Mouse (Mus musculus): ENCODE measurements around the gene Myl12a.

Gene Myl12a

DNA sequence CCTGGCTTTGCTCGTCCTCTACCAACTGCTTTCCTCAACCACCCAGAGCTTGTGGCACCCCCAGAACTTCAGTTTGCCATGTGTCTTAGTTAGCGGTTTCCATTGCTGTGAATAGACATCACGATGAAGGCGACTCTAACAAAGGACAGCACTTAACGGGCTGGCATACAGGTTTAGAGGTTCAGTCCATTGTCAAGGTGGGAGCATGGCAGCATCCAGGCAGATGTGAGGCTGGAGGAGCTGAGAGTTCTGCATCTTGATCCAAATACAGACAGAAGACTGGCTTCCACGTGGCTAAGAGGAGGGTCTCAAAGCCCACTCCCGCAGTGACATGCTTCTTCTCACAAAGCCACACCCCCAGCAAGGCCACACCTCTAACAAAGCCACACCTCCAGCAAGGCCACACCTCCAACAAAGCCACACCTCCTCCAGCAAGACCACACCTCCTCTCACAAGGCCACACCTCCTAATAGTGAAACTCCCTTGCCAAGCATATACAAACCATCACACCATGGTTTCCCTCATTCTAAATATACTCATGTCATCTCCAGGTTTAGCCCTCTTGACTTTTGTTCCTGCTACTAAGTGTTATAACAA lies 8.1 kb upstream of the Myl12a start:
- in situ Hi-C loops (cut with MseI, MboI) = no loop called here

DNA sequence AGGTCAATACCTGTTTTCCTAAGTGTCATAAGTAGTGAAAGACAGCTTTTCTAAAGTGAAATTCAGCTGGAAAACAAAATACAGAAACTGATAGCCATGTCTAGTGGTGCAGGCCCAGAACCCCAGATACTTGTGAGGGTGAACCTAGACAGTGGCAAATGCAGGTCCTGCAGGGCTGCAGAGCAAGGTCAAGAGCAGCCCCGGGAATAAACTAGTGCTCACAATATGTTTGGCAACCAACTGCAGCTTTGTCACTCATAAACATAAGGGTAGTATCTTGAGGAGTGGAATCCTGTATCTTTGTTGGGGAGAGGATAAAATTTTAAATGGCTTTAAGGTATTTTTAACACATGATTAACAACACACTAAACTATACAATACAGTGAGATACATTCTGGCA lies 7.1 kb upstream of the Myl12a start:
- in situ Hi-C loops (cut with MseI, MboI) = no loop called here

DNA sequence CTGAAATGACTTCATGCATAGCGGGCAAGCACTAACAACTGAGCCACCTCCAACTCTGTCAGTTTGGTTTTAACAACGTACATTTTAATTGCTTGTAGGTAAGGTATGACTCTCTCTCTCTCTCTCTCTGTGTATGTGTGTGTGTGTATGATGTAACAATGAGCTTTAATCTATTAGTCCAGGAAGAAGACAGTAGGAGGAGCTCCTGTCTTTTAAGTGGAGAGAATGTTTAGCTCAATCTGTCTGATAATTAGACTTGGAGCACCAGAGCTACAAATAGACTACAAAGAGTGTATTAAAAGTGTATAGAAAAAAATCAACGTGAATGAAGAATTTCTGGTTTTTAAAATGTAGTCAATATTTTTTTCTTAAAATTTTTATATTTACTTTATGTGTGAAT lies 6.0 kb upstream of the Myl12a start:
- in situ Hi-C loops (cut with MseI, MboI) = no loop called here

DNA sequence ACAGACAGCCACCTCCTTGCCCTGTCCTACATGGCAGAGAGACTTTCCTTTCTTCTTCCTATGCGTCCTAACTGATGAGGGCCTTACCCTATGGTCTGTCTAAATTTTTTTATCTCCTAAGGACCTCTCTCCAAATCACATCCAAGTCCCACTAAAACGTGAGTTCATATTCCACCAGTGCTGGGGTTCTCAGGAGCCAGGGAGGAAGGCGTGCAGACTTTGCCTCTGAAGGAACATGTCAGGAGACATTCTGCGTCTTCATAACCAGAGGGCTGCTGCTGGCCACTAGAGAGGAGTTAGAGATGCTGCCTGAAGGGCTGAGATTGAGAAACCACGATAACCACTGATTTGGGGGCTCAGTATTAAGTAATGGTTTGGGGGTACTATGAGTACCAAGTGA lies 4.3 kb upstream of the Myl12a start:
- in situ Hi-C loops (cut with MseI, MboI) = no loop called here

DNA sequence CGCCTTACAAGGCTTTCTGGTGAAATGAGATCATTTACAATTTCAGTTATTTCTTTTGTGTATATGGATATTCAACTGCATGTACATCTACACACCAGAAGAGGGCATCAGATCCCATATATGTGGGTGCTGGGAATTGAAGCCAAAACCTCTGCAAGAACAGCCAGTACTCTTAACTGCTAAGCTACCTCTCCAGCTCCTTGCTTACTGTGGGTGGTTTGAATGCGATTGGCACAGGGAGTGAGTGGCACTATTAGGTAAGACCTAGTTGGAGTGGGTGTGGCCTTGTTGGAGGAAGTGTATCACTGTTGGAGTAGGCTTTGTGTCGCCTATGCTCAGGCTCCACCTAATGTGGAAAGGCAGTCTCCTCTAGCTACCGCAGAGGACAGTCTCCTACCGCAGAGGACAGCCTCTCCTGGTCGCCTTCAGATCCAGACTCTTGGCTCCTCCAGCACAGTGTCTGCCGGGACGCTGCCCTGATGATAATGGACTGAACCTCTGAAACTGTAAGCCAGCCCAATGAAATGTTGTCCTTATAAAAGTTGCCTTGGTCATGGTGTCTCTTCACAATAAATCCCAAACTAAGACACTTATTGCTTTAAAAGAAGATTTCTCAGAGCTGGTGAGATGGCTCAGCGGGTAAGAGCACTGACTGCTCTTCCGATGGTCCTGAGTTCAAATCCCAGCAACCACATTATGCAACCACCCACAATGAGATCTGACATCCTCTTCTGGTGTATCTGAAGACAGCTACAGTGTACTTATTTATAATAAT lies 1.7 kb upstream of the Myl12a start:
- in situ Hi-C loops (cut with MseI, MboI) = no loop called here

DNA sequence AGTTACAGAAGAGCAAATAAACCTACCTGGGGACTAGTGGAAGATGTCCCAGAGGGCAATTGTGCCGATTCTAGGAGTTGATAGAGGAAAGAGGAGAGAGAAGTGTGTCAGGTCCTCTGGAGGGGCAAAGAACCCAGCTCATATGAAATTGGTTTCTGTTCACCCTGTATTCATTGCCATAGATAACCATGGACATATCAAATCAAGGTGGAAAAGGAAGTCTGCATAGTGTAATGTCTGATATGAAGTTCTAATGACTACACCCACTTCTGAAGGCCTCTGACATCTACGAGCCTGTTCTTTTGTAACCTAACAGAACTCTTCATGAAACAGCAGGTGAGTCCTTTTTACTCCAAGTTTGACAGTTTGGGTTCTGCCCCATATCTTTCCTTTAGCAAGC lies 1.0 kb upstream of the Myl12a start:
- in situ Hi-C loops (cut with MseI, MboI) = no loop called here

DNA sequence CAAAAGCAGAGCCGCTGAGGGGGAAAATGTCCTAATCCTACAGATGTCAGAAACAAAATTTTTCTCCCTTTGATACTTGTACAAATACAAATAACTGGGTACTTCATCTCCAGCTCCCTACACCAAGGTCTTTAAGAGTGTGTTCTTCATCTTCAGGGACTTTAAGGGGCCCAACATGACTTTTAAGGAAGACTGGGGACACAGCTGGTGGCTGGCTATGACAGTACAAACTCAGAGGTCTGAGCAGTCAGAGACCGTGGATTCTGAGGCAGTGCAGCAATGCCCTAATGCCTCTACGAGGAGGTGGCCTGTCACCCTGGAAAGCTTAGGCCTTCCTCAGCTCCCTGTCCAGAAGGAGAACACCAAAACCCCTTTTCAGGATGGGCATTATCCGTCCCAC lies 434 bp upstream of the Myl12a start:
- in situ Hi-C loops (cut with MseI, MboI) = no loop called here

DNA sequence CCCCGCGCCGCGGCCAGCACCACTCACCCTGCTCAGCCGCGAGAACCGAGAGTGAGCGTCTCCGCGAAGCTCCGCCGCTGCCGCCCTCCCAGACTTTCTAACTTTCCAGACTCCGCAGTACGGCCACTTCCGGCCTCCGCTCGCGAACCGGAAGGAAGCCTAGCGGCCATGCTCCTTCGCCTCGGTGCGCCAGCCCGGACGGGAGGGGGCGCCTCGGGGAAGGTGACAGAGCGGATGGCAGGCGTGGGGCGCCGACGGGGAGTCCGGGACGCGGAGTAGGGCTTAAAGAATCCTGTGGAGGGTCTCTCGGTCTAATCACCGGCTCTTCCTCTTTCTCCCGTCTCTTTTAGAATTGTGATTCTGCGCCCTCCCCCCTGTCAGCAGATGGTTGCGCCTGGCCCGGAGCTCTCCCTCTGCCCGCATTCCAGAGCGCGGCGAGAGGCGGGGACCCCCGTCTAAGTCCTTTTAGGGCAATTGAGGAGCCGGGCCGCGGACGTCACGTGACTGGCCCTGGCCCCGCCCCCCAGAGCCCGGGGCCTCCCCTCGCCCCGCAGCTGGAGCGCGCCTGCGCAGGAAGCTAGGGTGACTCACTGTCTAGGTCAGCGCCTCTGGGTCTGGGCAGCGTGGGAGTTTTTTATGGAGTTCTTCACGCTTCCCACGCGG lies 466 bp downstream of the Myl12a start, which contains the start of gene Myom1:
Myom1 (plus strand) TSS at position 553 of the 663 bp plus-strand sequence.
- in situ Hi-C loops (cut with MseI, MboI) = no loop called here

DNA sequence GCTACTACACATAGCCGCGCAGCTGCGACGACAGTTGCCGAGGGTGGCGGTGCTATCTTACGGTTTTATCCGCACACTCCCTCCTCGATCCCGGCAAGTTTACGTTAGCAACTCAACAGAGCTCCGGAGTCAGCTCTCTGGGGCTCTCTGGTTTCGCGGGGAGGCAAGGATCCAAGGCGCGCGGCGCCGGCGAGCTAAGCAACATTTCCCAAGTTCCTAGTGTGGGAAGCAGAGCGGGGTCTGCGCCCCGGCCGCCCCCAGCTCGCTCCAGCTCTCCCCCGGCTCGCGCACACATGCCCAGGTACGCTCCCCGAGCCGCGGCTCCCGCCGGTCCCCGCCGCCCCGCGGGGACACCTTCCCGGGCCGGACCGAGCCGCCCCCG lies 988 bp downstream of the Myl12a start:
- in situ Hi-C loops (cut with MseI, MboI) = no loop called here

DNA sequence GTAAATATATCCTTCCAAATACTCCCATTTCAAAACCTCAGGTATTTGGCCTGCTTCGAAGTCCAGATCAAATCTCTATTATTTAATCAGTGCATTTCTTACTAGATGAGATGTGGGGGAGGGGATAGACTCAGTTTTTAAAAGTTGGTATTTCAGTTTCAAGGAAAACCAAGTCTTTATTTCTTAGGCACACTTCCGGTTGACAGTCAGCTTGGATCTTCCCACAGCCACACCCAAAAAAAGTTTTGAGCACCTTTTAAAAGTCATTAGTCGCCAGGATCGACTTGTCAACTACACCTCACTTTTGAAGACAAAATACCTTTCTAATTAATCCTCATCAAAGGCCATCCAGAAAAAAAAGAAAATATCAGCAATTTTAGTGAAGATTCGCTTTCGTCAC lies 1.6 kb downstream of the Myl12a start:
- in situ Hi-C loops (cut with MseI, MboI) = no loop called here

DNA sequence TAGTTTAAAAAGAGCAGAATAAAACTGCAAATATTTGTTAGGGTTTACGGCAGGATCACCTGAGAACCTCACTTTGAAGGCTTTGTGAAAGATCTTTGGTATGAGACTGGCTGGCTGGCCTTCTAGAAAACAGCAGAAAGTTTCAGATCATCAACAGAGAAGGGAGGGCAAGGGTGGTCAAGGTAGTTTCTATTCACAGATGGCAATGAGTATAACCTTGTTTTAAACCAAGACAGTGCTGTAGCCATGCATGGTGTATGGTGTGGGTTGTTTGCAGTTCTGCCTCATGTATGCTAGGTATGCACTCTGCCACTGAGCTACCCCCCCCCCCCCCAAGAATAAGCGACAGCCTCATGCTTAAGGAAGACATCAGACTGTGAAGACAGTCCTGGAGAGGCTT lies 2.4 kb downstream of the Myl12a start:
- in situ Hi-C loops (cut with MseI, MboI) = no loop called here

DNA sequence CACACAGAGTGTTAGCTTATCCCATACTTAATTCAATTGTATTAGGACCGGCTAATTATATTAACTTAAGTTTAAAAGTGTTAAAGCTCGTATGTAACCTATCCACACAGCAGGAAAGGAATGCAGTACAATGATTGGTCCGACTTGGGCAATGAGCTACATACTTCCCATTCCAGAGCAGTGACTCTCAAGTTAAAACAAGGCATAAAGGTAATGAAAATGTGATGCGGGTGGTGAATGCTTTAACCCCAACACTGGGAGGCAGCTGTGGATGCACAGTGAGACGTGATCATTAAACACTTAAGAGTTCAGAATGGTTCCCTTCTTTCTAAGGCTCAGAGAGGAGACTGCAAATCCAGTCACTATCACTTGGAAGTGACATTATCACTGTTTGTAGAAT lies 3.5 kb downstream of the Myl12a start:
- in situ Hi-C loops (cut with MseI, MboI) = no loop called here

DNA sequence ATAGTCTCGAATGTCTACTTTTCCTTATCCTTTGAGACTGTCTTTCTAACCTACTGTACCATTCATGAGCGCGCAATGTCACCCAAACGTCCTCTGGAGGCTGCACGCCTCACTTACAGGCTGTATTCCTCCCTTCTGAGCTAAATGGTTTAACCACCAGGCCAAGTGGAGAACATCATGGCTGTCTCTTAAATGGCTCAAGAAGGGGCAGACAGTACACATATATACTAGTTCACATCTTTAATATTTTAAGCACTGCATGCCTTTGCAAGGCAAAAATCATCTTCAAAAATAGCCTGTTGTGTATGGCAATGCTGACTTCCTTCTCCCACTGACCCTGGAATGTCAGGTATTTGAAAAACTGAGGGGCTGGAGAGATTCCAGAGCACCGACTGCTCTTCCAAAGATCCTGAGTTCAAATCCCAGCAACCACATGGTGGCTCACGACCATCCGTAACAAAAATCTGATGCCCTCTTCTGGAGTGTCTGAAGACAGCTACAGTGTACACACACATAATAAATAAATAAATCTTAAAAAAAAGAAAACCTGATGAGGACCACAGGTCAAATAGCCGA lies 4.2 kb downstream of the Myl12a start:
- in situ Hi-C loops (cut with MseI, MboI) = no loop called here

DNA sequence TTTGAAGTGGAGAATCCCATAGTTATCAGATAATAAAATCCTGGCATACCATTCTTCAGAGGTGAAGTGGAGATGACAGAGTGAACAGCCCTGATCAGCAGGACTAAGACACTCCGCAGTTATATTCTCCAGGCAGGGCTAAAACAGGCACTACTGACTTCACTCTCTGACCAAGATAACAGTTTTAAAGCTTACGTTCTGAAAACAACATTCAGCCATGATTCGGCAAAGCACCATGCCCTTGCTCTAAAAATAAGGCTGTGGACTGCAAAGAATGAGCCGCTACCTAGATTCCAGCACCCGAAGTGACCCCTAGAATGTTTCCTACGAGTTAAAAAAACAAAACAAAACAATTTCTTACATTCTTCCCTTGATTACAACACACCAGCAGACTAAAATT lies 4.8 kb downstream of the Myl12a start:
- in situ Hi-C loops (cut with MseI, MboI) = no loop called here

DNA sequence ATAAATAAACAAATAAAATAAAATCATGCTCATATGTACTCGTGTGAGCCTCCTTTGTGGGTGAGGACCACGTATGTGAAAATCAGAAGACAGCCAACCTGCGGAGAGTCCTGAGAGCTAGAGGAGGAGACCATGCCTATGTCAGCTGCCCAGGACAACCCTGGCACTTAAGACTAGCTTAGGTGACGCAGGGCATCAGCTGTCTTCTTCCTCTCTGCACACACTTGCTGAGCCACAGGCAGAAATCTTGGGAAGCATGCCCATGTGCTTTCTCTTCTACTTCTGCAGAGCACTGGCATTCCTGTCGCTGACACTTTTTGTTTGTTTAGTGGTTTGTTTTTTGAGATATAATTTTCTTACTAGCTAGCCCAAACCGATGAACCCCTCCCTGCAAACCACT lies 7.1 kb downstream of the Myl12a start:
- in situ Hi-C loops (cut with MseI, MboI) = no loop called here

DNA sequence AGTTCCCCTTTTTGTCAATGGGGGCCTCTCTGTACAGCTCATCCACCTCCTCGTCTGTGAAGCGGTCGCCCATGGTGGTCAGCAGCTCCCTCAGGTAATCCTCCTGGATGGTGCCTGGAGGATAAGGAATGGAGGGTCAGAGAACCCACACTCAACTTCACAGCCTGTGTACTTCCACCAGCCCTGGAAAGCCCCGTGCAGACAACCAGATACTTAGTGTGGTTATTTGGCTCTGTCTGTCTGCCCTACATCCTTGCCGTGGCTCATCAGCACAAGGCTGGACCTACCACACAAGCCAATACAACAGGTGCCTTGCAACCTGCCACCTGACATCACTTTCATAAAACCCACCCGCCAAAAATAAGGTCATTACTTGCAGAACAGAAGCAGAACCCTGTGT lies 8.0 kb downstream of the Myl12a start:
- in situ Hi-C loops (cut with MseI, MboI) = no loop called here

DNA sequence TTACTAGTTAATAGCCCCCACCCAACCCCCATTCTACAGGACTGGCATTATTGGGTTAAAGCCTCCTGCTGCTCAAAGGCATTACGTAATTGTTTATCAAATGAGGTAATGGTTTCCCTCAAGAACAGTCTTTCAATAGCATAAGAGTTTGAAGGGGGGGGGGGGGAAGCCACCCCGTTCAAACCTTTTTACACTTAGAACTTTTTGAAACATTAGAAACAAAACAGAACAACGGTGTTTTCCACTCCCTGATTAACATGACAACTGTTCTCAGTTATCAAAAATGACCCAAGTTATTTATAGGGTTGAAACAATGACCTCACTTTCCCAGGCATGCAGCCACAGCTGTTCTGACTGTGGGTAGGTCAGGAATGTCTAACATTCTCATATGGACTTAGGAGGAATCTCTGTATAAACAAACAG lies 9.3 kb downstream of the Myl12a start:
- in situ Hi-C loops (cut with MseI, MboI) = no loop called here

DNA sequence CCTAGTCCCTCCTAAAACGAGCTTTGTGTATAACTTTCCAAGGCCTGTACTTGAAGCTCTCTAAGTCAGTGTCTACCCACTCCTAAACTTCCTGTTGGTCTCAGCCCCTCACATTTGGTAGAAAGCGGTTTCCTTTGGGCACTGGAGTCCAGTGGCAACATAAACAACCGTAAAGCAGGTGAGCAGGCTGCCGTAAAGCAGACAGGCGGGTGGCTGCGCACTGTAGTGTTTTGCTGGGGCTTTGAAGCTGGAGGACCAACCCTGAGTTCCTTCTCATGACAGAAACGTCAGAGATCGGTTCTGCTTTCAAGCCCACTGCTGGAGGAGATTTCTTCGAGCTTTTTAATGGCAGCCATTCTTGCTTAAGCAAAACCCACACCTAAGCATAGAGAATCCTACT lies 10.0 kb downstream of the Myl12a start:
- in situ Hi-C loops (cut with MseI, MboI) = no loop called here

DNA sequence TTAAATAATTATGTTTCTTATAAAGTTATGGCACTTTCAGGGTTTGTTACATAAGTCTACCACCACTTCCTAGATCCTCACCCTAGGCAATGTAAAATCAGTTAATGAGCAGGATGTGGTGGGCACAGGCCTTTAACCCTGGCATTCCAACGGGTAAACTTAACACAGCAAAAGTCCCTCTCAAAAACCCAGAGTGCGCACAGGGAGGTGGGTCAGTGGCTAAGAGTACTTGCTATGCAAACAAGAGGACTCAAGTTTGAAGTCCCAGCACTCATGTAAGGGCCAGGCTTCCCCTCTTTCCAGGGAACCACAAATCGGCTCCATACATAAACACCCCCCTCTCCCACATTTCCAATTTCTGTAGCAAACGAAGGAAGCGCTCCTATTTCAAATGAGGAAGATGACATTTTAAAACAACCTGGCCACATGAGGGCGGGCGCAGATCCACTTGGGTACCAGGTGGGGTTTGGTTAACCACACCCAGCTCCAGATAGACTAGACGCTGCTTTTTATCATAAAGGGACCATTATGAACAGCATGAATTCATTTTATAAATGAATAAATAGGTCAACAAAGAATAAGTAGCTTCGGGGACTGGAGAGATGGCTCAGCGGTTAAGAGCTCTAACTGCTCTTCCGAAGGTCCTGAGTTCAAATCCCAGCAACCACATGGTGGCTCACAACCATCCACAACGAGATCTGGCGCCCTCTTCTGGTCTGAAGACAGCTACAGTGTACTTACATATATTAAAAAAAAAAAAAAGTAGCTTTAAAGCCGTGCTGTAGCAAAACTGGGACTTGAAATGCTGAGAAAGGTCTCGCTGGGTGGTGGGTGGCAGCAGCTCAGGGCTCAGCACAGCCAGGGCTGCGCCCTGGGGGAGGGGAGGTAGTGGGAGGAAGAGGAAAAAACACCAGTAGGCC lies 10.7 kb downstream of the Myl12a start:
- in situ Hi-C loops (cut with MseI, MboI) = no loop called here

DNA sequence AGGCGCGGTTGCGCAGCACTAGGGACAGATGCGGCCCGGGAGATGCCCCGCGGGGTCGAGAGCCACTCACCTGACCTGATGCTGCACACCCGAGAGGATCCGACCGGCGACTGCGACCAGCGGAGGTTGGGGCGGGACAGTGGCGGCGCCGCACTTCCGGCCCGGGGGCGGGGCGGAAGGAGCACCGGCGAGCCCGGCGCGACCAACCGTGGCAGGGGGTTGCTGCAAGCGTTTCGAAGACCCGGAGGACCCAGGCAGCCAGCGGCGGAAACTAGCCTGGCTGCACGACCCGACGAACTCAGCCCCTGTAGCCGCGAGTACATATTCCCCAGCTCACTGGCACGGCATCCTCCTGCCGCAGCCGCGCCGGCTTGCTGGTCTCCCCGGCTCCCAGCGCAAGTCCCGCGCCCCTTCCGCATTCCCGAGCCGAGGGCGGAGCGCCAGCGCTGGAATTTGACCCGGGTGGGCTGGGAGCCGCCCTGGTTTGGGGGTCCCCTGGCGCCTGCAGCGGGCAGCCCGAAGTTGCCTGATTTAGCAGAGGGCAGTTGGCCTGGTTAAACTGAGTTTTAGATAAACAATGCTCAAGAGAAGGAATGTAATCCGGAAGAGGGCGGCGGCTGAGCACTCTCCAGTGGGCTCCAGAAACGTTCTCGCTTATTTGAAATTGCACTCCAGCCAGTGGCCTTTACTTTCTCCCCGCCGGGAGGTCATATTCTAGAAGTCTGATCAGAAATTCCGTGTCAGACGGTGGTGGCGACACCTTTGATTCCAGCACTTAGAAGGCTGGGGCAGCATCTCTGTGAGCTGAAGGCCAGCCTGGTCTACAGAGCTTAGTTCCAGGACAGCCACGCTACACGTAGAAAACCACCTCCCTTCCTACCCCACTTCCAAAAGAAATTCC lies 12.0 kb downstream of the Myl12a start:
- in situ Hi-C loops (cut with MseI, MboI) = no loop called here

DNA sequence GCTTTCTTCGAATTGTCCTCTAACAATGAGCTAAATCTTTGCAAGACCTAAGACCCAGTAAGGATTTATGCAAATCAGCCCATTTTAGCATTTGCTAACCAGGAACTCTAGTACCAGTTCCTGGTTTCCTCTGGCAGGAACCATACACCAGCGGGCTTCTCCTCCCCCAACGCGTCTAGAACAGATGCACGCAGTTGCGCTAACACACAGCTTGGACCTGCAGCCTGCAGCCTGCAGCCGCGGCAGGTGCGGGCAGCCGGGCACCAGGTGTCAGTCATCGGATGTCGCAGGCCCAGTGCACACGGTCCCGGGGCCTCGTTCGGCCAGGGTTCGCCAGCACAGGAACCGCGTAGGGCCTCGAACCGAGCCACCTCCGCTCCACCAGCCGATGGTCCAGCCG lies 12.7 kb downstream of the Myl12a start:
- in situ Hi-C loops (cut with MseI, MboI) = no loop called here

All from mouse trophoblast stem cell (cell line).